ENCODE assay signal across 11 mouse cellular contexts in genomic region chr7:49910361-49910760, GRCm38 (mm10). TPM values are rescaled to one million over a fixed set of nuclear protein-coding genes. Genes with fewer than 3 reads are reported as not detected.
DNase-seq lines count a peak whose midpoint lies in the region; ATAC-seq and TF ChIP-seq lines count a peak whose summit lies in the region.
"Had no signal": no experiment of that assay in that cellular context is flagged by ENCODE, and none has a peak within 500 bp of the region (broad histone marks: within the 10 kb centered on the region; RNA-seq: fewer than 3 reads in every experiment).

No protein-coding gene starts in this region.

- WGBS in midbrain, embryonic 10.5 days = under 1% methylated on average over 16 of the region's 16 CpGs
- under 1% methylated on average over 16 of the region's 16 CpGs for WGBS in midbrain, embryonic 15.5 days
- 2% methylated on average over 16 of the region's 16 CpGs for WGBS in hindbrain, postnatal 0 days
- WGBS in neural tube, embryonic 14.5 days = under 1% methylated on average over 16 of the region's 16 CpGs

- H3K4me1 ChIP-seq in midbrain, embryonic 10.5 days = peaks cover 37% of the 10 kb centered on the region
- H3K4me1 ChIP-seq in midbrain, embryonic 15.5 days = peaks cover 11% of the 10 kb centered on the region
- no peaks in the 10 kb centered on the region for H3K4me1 ChIP-seq in hindbrain, postnatal 0 days (ENCODE audit: insufficient read depth, low read length)
- 0 out of 2 replicates have a peak, but pooled peaks cover 3% of the 10 kb centered on the region for H3K4me1 ChIP-seq in neural tube, embryonic 14.5 days (ENCODE audit: control insufficient read depth, insufficient read depth, low read length)

- H3K9ac ChIP-seq in midbrain, embryonic 15.5 days = no peak overlapping the region
- H3K9ac ChIP-seq in hindbrain, postnatal 0 days (replicated peaks; ENCODE audit: low read length) = peak overlapping the region; percentile 38
- peak overlapping the region; percentile 79 for H3K9ac ChIP-seq in neural tube, embryonic 14.5 days (replicated peaks; ENCODE audit: low read depth, low read length)
- H3K9ac ChIP-seq: heart, embryonic 15.5 days had no signal

- H3K36me3 ChIP-seq in midbrain, embryonic 10.5 days = no peaks in the 10 kb centered on the region
- H3K36me3 ChIP-seq in midbrain, embryonic 15.5 days (replicated peaks) = no peaks in the 10 kb centered on the region
- H3K36me3 ChIP-seq in hindbrain, postnatal 0 days (ENCODE audit: insufficient read depth, low read length) = no peaks in the 10 kb centered on the region
- H3K36me3 ChIP-seq in neural tube, embryonic 14.5 days (ENCODE audit: control insufficient read depth, insufficient read depth, low read length) = no peaks in the 10 kb centered on the region
- H3K36me3 ChIP-seq: heart, embryonic 15.5 days had no signal

- no peak overlapping the region for H3K27ac ChIP-seq in midbrain, embryonic 10.5 days (replicated peaks)
- H3K27ac ChIP-seq in midbrain, embryonic 15.5 days = no peak overlapping the region
- peak overlapping the region; percentile 73 for H3K27ac ChIP-seq in hindbrain, postnatal 0 days
- peak overlapping the region; percentile 90 for H3K27ac ChIP-seq in neural tube, embryonic 14.5 days (ENCODE audit: low read depth, low read length)
- H3K27ac ChIP-seq: heart, embryonic 15.5 days had no signal

- no peak for TF ChIP-seq CTCF in hindbrain, postnatal 0 days (IDR thresholded peaks at IDR 0.05; ENCODE audit: low read depth)

- H3K4me3 ChIP-seq in midbrain, embryonic 10.5 days = no peak overlapping the region
- H3K4me3 ChIP-seq in midbrain, embryonic 15.5 days = no peak overlapping the region
- peak overlapping the region; percentile 33 for H3K4me3 ChIP-seq in hindbrain, postnatal 0 days (ENCODE audit: low read length)
- peak overlapping the region; percentile 45 for H3K4me3 ChIP-seq in neural tube, embryonic 14.5 days (ENCODE audit: low read depth, low read length)
- H3K4me3 ChIP-seq: heart, embryonic 15.5 days; megakaryocyte, embryonic 14.5 days had no signal

- peak; percentile 7 for DNase-seq in CD4-positive, CD25-positive, alpha-beta regulatory T cell, adult 2 months (ENCODE audit: low read depth, low spot score)
- peak; percentile 68 for DNase-seq in midbrain, embryonic 10.5 days (ENCODE audit: low spot score)
- peak; percentile 64 for DNase-seq in hindbrain, postnatal 0 days (ENCODE audit: low spot score)
- DNase-seq in layer of hippocampus, adult 9-10 months (ENCODE audit: low spot score) = no peak
- DNase-seq in frontal cortex, adult 2 months (ENCODE audit: extremely low spot score in 1 of 2, low spot score in 1 of 2) = no peak
- DNase-seq: cerebellum, adult 8-10 months had no signal

- no peaks in the 10 kb centered on the region for H3K9me3 ChIP-seq in midbrain, embryonic 10.5 days (replicated peaks)
- no peaks in the 10 kb centered on the region for H3K9me3 ChIP-seq in midbrain, embryonic 15.5 days
- H3K9me3 ChIP-seq in hindbrain, postnatal 0 days (ENCODE audit: low read length) = no peaks in the 10 kb centered on the region
- no peaks in the 10 kb centered on the region for H3K9me3 ChIP-seq in neural tube, embryonic 14.5 days (ENCODE audit: control insufficient read depth, low read length)
- H3K9me3 ChIP-seq: heart, embryonic 15.5 days had no signal

- ATAC-seq in CD4-positive, CD25-positive, alpha-beta regulatory T cell, adult 4 months = no peak
- no peak for ATAC-seq in midbrain, embryonic 15.5 days (replicated peaks)
- no peak for ATAC-seq in hindbrain, postnatal 0 days
- ATAC-seq in neural tube, embryonic 14.5 days (ENCODE audit: low read depth) = no peak

- no peak overlapping the region for H3K4me2 ChIP-seq in midbrain, embryonic 15.5 days
- H3K4me2 ChIP-seq in hindbrain, postnatal 0 days (ENCODE audit: low read depth, low read length) = peak overlapping the region; percentile 34
- peak overlapping the region; percentile 60; the same call in 1 of the 2 replicates for H3K4me2 ChIP-seq in neural tube, embryonic 14.5 days (ENCODE audit: low read depth, low read length)
- H3K4me2 ChIP-seq: heart, embryonic 15.5 days had no signal

- H3K27me3 ChIP-seq in midbrain, embryonic 10.5 days (ENCODE audit: low read depth, poor library complexity, severe bottlenecking) = peaks cover 100% of the 10 kb centered on the region
- peaks cover 80% of the 10 kb centered on the region for H3K27me3 ChIP-seq in midbrain, embryonic 15.5 days (replicated peaks)
- H3K27me3 ChIP-seq in hindbrain, postnatal 0 days (ENCODE audit: insufficient read depth, low read length) = peaks cover 59% of the 10 kb centered on the region
- peaks cover 36% of the 10 kb centered on the region for H3K27me3 ChIP-seq in neural tube, embryonic 14.5 days (ENCODE audit: control insufficient read depth, insufficient read depth, low read length)

RNA-seq across cellular contexts. Expression of gene Slc6a5, which starts 0.4 kb away (rescaled TPM):
- polyA plus RNA-seq in CD4-positive, CD25-positive, alpha-beta regulatory T cell, adult 4 months (2017; shearing (Covaris generic)) = not detected
- polyA plus RNA-seq in midbrain, embryonic 10.5 days (2016; fragmentation: Nextera tagmentation; extraction: Ambion mirVana) = not detected in 2 replicates
- polyA plus RNA-seq in midbrain, embryonic 15.5 days (2015; fragmentation: Nextera tagmentation; extraction: Ambion mirVana) = 0.31 and 0.41 TPM in 2 replicates
- total RNA-seq in hindbrain, postnatal 0 days (2014; rRNA removed) = 49.6 and 57.2 TPM in 2 replicates
- 9.8 and 10.9 TPM in 2 replicates for polyA plus RNA-seq in hindbrain, postnatal 0 days (2015; fragmentation: Nextera tagmentation; extraction: Ambion mirVana)
- polyA plus RNA-seq in neural tube, embryonic 14.5 days (2014; fragmentation: Nextera tagmentation; extraction: Ambion mirVana) = 14.3 and 16.6 TPM in 2 replicates
- polyA plus RNA-seq in frontal cortex, adult 2 months (2012; rRNA removed) = 0.04 and 0.11 TPM in 2 replicates
- polyA plus RNA-seq: heart, embryonic 15.5 days had no signal

Comparison
In these comparisons a context has a peak if more than half of its experiments do, and no peak if none do; other contexts are left out.
1. DNase-seq: peak in CD4-positive, CD25-positive, alpha-beta regulatory T cell, adult 2 months (single experiment), midbrain, embryonic 10.5 days (single experiment) and hindbrain, postnatal 0 days (single experiment); none in layer of hippocampus, adult 9-10 months (single experiment) and frontal cortex, adult 2 months (0 of 2).
2. H3K27ac ChIP-seq: peak in hindbrain, postnatal 0 days (single experiment) and neural tube, embryonic 14.5 days (single experiment); none in midbrain, embryonic 10.5 days (single experiment) and midbrain, embryonic 15.5 days (single experiment).
3. H3K4me3 ChIP-seq: peak in hindbrain, postnatal 0 days (single experiment) and neural tube, embryonic 14.5 days (single experiment); none in midbrain, embryonic 10.5 days (single experiment) and midbrain, embryonic 15.5 days (single experiment).